Mouse (Mus musculus): ENCODE results near the gene Fem1b.
"Not testable (repeated sequence)": the region's sequence is repeated elsewhere in the genome, so short reads cannot be mapped to it uniquely, and the experiment has no call there.

Gene Fem1b

DNA sequence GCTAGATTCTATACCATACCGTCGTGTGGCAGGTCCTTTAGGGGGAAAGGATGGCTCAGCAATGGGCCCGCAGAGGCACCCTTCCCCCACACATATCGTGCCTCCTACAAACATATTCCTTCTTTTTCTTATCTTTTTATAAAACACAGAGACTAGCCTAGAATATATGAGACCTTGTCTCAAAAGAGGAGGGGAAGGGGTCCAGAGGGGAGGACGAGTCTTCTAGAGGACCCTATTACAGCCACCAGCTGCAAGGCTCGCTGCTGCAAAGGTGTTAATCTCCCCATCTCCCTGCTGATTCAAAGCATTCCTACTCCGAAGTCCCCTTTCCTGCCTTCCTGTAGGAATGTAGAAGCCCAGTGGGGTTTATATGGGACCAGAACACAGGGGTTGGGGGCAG lies 14.7 kb upstream of the Fem1b start:
- no peak for DNase-seq

- no peak for DNase-seq
Observed at GRCm38 (mm10) chr9:62825791-62826393, 14.2 kb upstream of the Fem1b start.

DNA sequence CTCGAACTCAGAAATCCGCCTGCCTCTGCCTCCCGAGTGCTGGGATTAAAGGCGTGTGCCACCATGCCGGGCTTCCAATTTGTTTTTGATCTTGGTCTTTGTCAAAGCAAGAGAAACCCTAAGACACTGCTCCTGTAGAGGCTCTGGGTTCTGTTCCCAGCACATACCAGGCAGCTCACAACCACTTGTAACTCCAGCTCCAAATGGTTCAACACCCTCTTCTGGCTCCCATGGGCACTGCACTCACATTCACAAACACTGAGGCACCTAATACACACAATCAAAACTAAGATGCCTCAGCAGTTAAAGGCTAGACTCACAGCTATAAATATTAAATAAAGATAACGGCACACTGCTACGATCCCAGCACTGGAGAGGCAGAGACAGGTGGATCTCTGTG lies 10.1 kb upstream of the Fem1b start:
- DNase-seq = no peak

DNA sequence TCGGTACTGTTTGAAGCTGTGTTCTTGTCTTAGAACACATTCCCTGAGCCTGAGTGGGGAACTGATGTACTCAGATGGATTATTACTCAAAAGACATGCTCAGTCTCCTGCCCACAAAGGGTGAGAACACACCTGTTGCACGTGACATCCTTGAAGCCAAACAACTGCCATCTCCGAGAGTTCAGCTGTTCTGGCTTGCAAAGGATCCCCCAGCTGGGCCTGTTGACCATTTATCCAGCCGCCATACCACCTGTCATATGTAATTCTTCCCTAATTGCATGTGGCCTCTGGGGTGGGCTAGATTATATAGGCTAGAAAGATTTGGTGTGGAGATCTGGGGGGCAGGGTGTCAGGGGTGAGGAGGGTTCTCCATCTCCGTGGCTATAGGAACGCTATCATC lies 9.1 kb upstream of the Fem1b start:
- no peak for DNase-seq

DNA sequence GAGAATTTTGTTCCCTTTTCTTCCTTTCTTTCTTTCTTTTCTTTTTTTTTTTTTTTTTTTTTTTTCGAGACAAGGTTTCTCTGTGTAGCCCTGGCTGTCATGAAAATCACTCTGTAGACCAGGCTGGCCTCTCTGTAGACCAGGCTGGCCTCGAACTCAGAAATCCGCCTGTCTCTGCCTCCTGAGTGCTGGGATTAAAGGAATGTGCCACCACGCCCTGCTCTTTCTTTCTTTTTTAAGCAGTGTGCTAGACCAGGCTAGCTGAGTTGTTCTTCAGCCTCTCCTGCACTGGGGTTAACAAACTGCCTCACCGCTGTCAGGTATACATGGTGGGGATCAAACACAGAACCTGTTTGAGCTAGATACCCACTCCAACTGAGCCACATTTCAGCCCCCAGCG lies 8.2 kb upstream of the Fem1b start:
- not testable (repeated sequence) for DNase-seq

DNA sequence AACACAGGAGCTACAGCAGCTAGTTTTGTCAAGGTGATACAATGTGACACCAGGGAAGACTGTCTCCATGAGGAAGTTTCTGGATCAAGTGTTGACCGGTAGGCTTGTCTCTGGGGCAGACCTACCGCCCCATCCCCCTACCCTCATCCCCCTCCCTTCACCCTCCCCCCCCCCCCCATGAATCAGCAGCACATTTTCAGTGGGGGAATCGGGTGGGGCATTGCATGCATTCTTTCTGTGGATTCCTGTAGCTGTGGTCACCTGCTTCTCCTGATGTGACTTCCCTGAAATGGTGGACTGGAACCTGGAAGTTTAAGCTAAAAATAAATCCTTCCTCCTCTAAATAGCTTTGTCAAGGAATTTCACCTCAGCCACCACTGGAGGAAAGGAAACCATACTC lies 7.8 kb upstream of the Fem1b start:
- DNase-seq = no peak

DNA sequence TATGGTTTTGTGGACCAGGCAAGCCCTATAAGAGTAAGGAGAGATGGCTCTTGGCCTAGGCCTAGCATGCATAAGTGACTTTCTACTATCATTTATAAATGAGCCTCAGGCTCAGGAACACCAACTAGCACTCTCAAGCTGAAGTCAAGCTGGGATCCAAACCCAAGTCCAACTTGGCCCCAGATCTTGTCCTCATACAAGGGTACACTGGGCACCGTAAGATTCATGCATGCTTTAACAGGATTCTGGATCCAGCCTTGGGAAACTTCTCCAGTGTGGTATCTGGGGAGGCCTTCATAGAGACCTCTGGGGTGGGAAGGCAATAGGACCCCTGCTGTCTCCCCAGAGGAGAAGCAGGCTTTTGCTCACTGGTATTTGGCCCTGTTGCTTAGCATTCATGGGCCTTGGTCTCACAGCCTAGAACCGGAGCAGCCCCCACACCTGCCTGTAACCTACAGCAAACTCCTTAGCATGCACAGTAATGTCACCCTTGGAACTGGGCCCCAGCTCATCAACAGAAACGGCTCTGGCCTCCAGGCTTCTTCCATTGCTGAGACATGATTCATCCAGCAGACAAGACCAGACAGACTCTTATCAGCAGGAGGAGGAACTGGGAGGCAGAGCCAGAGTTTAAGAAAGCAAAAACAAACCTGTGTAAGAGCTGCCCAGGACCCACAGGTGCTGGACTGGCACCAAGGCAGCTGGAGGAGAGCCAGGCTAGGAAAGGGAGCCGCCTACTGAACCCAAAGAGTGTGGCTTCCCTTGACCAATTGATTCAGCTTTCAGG lies 6.3 kb upstream of the Fem1b start:
- DNase-seq = no peak

- DNase-seq = peak; percentile 35
Observed at GRCm38 (mm10) chr9:62817099-62817571, 5.4 kb upstream of the Fem1b start.

- no peak for DNase-seq
Observed at GRCm38 (mm10) chr9:62816323-62817098, 4.8 kb upstream of the Fem1b start.

- no peak for DNase-seq
Observed at GRCm38 (mm10) chr9:62814751-62815150, 3.0 kb upstream of the Fem1b start.

- DNase-seq = no peak
Observed at GRCm38 (mm10) chr9:62812216-62813049, 699 bp upstream of the Fem1b start.

- DNase-seq = peak; percentile 62
Observed at GRCm38 (mm10) chr9:62810543-62811515, 905 bp downstream of the Fem1b start.

- DNase-seq = no peak
Observed at GRCm38 (mm10) chr9:62810095-62810494, 1.6 kb downstream of the Fem1b start.

DNA sequence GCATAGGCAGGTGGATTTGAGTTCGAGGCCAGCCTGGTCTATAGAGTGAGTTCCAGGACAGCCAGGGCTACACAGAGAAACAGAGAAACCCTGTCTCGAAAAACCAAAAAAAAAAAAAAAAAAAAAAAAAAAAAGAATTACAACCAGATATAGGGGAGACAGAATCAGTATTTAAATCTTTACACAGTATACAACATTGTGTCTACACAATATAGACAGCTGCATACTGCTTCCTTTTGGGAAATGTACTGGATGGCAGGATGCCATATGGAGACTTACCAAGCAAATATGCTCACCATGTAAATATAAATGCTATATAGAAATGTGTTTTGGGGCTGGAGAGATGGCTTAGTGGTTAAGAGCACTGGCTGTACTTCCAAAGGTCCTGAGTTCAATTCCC lies 12.5 kb downstream of the Fem1b start:
- DNase-seq = not testable (repeated sequence)

DNA sequence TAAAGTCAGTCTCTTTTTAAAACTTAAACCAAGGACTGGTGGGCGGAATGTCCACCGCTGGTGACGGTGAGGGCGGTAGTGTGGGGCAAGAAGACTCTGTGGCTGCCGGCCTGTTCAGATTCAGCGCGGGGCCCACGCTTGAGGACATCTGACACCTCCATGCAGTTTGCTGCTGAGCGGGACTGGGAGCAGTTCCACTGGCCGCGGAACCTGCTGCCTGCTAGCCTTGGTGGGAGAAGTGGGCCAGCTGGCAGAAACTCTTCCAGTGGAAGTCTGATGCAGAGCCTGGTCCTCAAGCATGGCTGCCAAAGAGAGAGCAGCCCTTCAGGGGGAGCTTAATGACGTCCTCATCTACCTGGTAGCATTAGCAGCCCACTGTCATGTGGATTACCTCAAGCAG lies 21.9 kb downstream of the Fem1b start:
- no peak for DNase-seq

DNA sequence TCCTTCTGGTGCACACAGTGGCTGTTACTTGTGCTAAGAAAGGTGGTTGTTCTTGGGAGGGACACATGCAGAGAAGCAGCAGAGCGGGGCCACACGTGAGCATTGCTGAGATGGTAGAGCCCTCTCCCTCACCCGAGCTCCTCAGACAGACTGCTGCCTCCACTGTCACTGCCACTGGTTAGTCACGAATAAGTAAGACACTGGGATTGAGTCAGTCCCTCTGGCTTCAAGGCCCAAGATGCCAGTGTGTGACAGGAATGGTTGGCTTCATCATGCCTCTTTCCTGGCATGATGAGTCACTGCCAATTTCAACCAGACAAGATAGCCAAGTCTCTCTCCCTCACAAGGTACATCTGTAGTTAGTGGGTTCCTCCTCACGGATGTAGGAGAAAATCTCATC lies 25.0 kb downstream of the Fem1b start:
- DNase-seq = no peak

GRCm38 (mm10) chr9:62784233-62784632 lies 27.5 kb downstream of the Fem1b start:
- DNase-seq = no peak

DNA sequence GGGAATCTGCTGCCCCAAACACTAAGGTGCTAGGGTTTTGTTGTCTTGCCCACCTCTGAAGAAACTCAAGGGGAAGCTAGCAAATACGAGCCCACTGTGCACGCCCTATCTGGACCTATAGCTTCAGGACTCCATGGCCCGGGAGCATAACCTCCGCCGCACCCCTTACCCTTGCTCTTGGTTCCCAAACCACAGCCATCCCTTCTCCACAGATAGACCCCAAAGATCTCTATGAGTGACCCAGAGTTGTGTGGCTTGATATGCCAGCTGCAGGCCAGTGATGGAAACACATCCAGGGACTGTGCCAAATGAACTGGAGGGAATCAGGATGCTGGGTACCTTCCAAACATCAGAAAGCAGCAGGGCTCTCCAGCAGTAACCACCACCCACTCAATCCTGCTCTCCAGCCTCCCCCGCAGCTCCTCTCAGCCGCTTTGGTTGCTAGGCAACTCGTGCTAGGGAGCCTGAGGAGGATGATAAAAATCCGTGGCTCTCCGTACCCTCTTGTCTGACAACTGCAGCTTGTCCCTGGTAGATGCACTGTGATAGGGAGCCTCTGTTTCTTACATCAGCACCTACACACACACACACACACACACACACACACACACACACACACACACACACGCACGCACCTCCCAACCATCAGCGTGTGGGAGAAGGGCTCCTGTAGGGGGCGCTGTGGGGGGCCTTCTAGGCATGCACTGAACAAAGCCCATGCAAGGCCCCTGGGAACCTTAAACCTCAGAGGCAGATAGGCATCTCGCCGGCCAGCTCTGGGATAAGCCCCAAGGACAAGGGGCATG lies 28.6 kb downstream of the Fem1b start:
- peak; percentile 88 for DNase-seq

- no peak for DNase-seq
Observed at GRCm38 (mm10) chr9:62781965-62782364, 29.8 kb downstream of the Fem1b start.

DNA sequence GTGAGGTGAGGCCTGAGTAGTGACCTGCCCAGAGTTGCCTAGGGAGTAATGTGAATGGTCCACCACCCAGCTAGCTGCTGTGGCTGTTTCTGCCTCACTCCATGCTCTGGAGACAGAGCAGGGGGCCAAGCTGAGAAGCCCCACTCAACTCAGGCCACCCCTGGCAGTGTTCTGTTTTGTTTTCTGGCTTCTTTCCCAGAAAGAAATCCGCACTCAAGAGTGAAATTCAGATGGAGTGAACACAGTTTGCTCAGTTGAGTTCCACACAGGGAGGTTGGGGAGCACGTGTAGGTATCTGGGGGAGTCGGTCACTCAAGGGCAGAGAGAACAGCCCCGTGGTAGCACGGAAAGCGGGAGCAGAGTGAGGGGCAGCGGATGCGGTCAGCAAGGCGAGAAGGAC lies 33.0 kb downstream of the Fem1b start:
- no peak for DNase-seq

DNA sequence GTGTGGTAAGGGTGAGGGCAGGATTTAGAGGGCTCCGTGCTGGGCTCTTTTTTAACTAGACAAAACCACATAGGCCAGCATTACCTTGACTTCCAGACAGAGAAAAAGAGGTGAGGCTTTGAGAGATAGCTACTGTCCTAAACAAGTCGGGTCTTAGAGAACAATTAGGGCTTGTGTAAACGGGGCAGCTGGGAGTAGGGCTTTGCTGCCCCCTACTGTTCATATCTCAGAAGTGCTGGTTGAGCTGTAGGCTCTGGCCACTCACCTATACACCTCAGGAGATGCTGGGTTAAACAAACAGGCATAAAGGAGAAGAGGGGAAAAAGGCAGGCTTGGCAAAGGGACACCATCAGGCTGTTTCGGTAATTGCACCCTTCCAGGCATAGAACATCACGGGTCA lies 34.3 kb downstream of the Fem1b start:
- DNase-seq = peak; percentile 42

Measured in right cerebral cortex, postnatal 4 days (tissue).